Mouse (Mus musculus): ENCODE results near the gene Slitrk5. TPM values are rescaled to one million over a fixed set of nuclear protein-coding genes. Genes with fewer than 3 reads are reported as not detected.

The Slitrk5 gene
- total RNA-seq (2023; ENCODE audit: inconsistent age), result not detected in 4 replicates

GRCm38 (mm10) chr14:111674664-111675147 lies at the start of gene Slitrk5:
Gene Slitrk5 (plus strand): TSS chr14:111675097.

Measured in B cell, adult (primary cell).